Mouse (Mus musculus) hindbrain, embryonic 13.5 days (tissue): ENCODE results near the gene Ppp1r15b. TPM values are rescaled to one million over a fixed set of nuclear protein-coding genes. Genes with fewer than 3 reads are reported as not detected.
A peak's percentile ranks its signal among the peaks of the same experiment; 100 is the strongest.

Source experiments
- ATAC-seq: fragments of 200-750 bp; cut with Nextera tagmentation; 2 replicates; pipeline ENCODE4 v1.8.0; 2017; ENCODE audit warnings: moderate TSS enrichment; ENCODE audit not compliant: low FRiP score
- H3K27ac ChIP-seq: fragments of 300-500 bp; sonication (generic); 2 replicates; pipeline ENCODE4 v1.5.1; 2015; ENCODE audit warnings: inconsistent platforms, mild to moderate bottlenecking, moderate library complexity
- H3K27me3 ChIP-seq: fragments of 300-500 bp; sonication (generic); 2 replicates; pipeline ENCODE4 v1.6.1; 2015; ENCODE audit warnings: mild to moderate bottlenecking, inconsistent platforms
- H3K36me3 ChIP-seq: fragments of 300-500 bp; sonication (generic); 2 replicates; pipeline ENCODE4 v1.6.1; 2015; ENCODE audit warnings: mild to moderate bottlenecking, inconsistent platforms
- H3K4me1 ChIP-seq: fragments of 300-500 bp; sonication (generic); replicated peaks from 2 replicates; pipeline ENCODE4 v1.6.1; 2015; ENCODE audit warnings: inconsistent platforms
- H3K4me2 ChIP-seq: fragments of 300-500 bp; sonication (generic); 2 replicates; pipeline ENCODE4 v1.6.1; 2015; ENCODE audit warnings: inconsistent platforms, mild to moderate bottlenecking, moderate library complexity
- H3K4me3 ChIP-seq: fragments of 300-500 bp; sonication (generic); 2 replicates; pipeline ENCODE4 v1.5.1; 2015; ENCODE audit warnings: mild to moderate bottlenecking, inconsistent platforms
- H3K9ac ChIP-seq: fragments of 300-500 bp; sonication (generic); 2 replicates; pipeline ENCODE4 v1.6.1; 2015; ENCODE audit warnings: mild to moderate bottlenecking, inconsistent platforms
- H3K9me3 ChIP-seq: fragments of 300-500 bp; sonication (generic); 2 replicates; pipeline ENCODE4 v1.6.1; 2016; ENCODE audit warnings: inconsistent platforms
- WGBS: fragments of 180-500 bp; shearing (Covaris S2); methylation state at CpG from one replicate; pipeline ENCODE4 v1.1.7; 2015; 5-methylcytosine and 5-hydroxymethylcytosine counted together
- polyA plus RNA-seq: library from polyadenylated mRNA; unstranded; fragments of >200 nt; fragmentation: Nextera tagmentation; extraction: Ambion mirVana; gene quantifications from 2 replicates; pipeline ENCODE4 v1.2.1, GENCODE M21; 2015

Ppp1r15b gene
- polyA plus RNA-seq, 1 experiment from 2014 or later = 29.2 TPM

DNA sequence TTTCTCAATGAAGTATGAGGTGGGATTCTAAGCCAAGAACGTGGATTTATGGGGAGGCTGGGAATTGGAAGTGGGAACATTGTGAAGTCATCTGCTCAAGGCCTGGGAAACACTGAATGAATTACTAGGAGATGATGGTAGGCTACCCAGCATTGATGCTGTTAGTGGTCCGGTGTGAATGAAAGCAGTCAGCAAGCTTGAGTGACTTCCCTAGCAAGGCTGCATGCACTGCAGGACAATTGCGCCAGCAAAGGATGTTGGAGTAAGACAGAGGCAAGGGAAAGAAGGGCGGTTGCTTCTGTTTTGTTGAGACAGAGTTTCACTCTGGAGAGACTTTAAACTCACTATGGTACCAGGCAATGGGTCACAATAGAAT, 4.6 kb upstream of the Ppp1r15b start:
- H3K4me2 ChIP-seq = no peak overlapping the region
- peaks cover 8% of the 10 kb centered on the region for H3K4me1 ChIP-seq
- no peak overlapping the region for H3K9ac ChIP-seq
- WGBS = 55% methylated on average over 4 of the region's 4 CpGs
- H3K4me3 ChIP-seq = no peak overlapping the region
- no peak overlapping the region for H3K27ac ChIP-seq
- H3K9me3 ChIP-seq = no peaks in the 10 kb centered on the region
- no peaks in the 10 kb centered on the region for H3K27me3 ChIP-seq
- no peak for ATAC-seq
- H3K36me3 ChIP-seq = no peaks in the 10 kb centered on the region

GRCm38 (mm10) chr1:133127328-133127727, 3.6 kb upstream of the Ppp1r15b start:
- 72% methylated on average over 9 of the region's 9 CpGs for WGBS

GRCm38 (mm10) chr1:133129471-133130221, 1.3 kb upstream of the Ppp1r15b start:
- Histone ChIP-seq H3K4me1 (peaks cover 36% of the 10 kb centered on the region), H3K27me3 (no peaks in the 10 kb centered on the region), H3K4me3 (no peak overlapping the region), H3K27ac (peak overlapping the region; percentile 97), H3K4me2 (peak overlapping the region; percentile 11), H3K36me3 (no peaks in the 10 kb centered on the region), H3K9ac (peak overlapping the region; percentile 43; the same call in 1 of the 2 replicates), H3K9me3 (no peaks in the 10 kb centered on the region)
- ATAC-seq = no peak
- 15% methylated on average over 16 of the region's 16 CpGs for WGBS

More at GRCm38 (mm10) chr1:133127328-133127727, 3.6 kb upstream of the Ppp1r15b start:
- H3K27ac ChIP-seq = no peak overlapping the region
- no peak for ATAC-seq
- H3K9ac ChIP-seq = no peak overlapping the region
- H3K4me2 ChIP-seq = no peak overlapping the region
- no peaks in the 10 kb centered on the region for H3K27me3 ChIP-seq
- H3K4me3 ChIP-seq = no peak overlapping the region
- no peaks in the 10 kb centered on the region for H3K9me3 ChIP-seq
- H3K4me1 ChIP-seq = peaks cover 12% of the 10 kb centered on the region
- no peaks in the 10 kb centered on the region for H3K36me3 ChIP-seq

DNA sequence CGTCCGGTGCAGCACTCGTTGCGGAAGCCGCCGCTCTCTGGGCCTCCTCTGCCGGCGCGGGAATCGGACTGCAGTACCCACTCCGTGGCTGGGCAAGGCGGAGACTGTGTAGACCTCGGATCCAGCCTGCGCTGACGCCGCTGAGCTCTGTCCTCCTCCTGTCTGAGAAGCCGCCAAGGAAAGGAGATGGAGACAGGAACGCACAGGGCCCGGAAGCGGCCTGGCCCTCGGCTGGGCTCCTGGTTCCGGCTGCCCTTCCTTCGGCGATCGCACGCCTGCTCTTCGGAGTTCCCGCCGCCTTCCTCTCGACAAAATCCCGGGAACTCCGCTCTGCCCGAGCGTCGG, 590 bp downstream of the Ppp1r15b start:
- Histone ChIP-seq H3K4me2 (peak overlapping the region; percentile 100), H3K4me3 (peak overlapping the region; percentile 88), H3K27ac (peak overlapping the region; percentile 97), H3K4me1 (peaks cover 54% of the 10 kb centered on the region), H3K27me3 (no peaks in the 10 kb centered on the region), H3K9ac (peak overlapping the region; percentile 97), H3K9me3 (no peaks in the 10 kb centered on the region), H3K36me3 (peaks cover 1% of the 10 kb centered on the region; the same call in 1 of the 2 replicates)
- under 1% methylated on average over 35 of the region's 35 CpGs for WGBS
- ATAC-seq = no peak

- peaks cover 6% of the 10 kb centered on the region for H3K36me3 ChIP-seq
- peak overlapping the region; percentile 88 for H3K4me3 ChIP-seq
- no peaks in the 10 kb centered on the region for H3K27me3 ChIP-seq
- H3K9ac ChIP-seq = peak overlapping the region; percentile 97
- ATAC-seq = no peak
- H3K9me3 ChIP-seq = no peaks in the 10 kb centered on the region
- peak overlapping the region; percentile 100 for H3K4me2 ChIP-seq
- 0% methylated on average over 11 of the region's 11 CpGs for WGBS
- H3K27ac ChIP-seq = peak overlapping the region; percentile 97
- peaks cover 58% of the 10 kb centered on the region for H3K4me1 ChIP-seq
Observed at GRCm38 (mm10) chr1:133131936-133132335, 993 bp downstream of the Ppp1r15b start.

GRCm38 (mm10) chr1:133132388-133133326, 1.7 kb downstream of the Ppp1r15b start:
- Histone ChIP-seq H3K4me1 (peaks cover 58% of the 10 kb centered on the region), H3K27ac (peak overlapping the region; percentile 97; the same call in 1 of the 2 replicates), H3K9me3 (no peaks in the 10 kb centered on the region), H3K4me2 (peak overlapping the region; percentile 100), H3K27me3 (no peaks in the 10 kb centered on the region), H3K9ac (peak overlapping the region; percentile 97), H3K36me3 (peaks cover 13% of the 10 kb centered on the region), H3K4me3 (peak overlapping the region; percentile 88)
- 10% methylated on average over 26 of the region's 26 CpGs for WGBS
- ATAC-seq = no peak

GRCm38 (mm10) chr1:133133425-133133824, 2.5 kb downstream of the Ppp1r15b start:
- no peak for ATAC-seq
- Histone ChIP-seq H3K9me3 (no peaks in the 10 kb centered on the region), H3K4me2 (peak overlapping the region; percentile 100), H3K36me3 (peaks cover 20% of the 10 kb centered on the region), H3K27me3 (no peaks in the 10 kb centered on the region), H3K4me3 (peak overlapping the region; percentile 88), H3K27ac (no peak overlapping the region), H3K9ac (peak overlapping the region; percentile 97), H3K4me1 (peaks cover 58% of the 10 kb centered on the region)
- WGBS = 10% methylated on average over 2 of the region's 2 CpGs

GRCm38 (mm10) chr1:133134071-133134470, 3.1 kb downstream of the Ppp1r15b start:
- Histone ChIP-seq H3K4me1 (peaks cover 58% of the 10 kb centered on the region), H3K9me3 (no peaks in the 10 kb centered on the region), H3K36me3 (peaks cover 27% of the 10 kb centered on the region), H3K4me2 (peak overlapping the region; percentile 100), H3K9ac (peak overlapping the region; percentile 97), H3K4me3 (peak overlapping the region; percentile 88), H3K27ac (no peak overlapping the region), H3K27me3 (no peaks in the 10 kb centered on the region)
- WGBS = 18% methylated on average over 4 of the region's 4 CpGs
- no peak for ATAC-seq

DNA sequence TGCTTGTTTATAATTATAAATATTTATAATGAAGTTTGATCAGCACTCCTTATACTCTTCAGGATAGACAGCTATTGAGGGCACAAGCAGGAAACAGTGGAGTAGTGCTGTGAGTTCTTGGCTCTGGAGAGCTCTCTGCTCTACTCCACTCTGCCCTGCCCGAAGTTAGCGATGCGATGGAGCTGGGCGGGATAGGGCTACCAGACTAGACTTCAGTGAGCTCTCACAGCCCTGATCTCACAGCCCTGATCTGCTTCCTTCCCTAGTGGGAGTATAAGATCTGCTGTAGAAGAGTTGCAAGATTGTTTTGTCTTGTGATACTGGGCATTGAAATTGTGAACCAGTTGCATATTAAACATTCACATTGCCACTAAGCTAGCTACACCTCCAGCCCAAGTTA, 3.9 kb downstream of the Ppp1r15b start:
- H3K36me3 ChIP-seq = peaks cover 33% of the 10 kb centered on the region
- H3K9ac ChIP-seq = peak overlapping the region; percentile 97
- H3K9me3 ChIP-seq = no peaks in the 10 kb centered on the region
- 40% methylated on average over 4 of the region's 4 CpGs for WGBS
- no peak for ATAC-seq
- no peaks in the 10 kb centered on the region for H3K27me3 ChIP-seq
- no peak overlapping the region for H3K27ac ChIP-seq
- H3K4me3 ChIP-seq = peak overlapping the region; percentile 88
- H3K4me2 ChIP-seq = peak overlapping the region; percentile 100
- H3K4me1 ChIP-seq = peaks cover 54% of the 10 kb centered on the region

DNA sequence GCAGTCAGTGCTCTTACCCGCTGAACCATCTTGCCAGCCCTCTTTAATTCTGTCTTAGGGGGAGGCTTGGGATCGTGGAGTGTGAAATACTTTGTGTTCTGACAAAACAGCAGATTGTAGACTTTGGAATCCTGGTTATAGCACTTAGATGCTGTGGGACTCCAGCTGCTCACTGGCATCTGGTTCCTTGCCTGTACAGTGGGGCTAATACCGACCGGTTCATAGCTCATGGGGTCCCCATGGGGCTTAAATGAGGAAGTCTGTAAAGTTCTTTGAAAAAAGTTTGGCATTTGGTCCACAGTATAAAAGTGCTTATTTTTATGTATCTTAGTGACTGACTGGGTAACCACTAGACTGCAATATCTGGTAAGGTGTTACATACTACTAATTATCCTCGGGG, 4.9 kb downstream of the Ppp1r15b start:
- peak overlapping the region; percentile 88 for H3K4me3 ChIP-seq
- H3K27ac ChIP-seq = no peak overlapping the region
- peaks cover 42% of the 10 kb centered on the region for H3K36me3 ChIP-seq
- no peaks in the 10 kb centered on the region for H3K27me3 ChIP-seq
- H3K4me2 ChIP-seq = peak overlapping the region; percentile 100
- H3K9me3 ChIP-seq = no peaks in the 10 kb centered on the region
- peaks cover 49% of the 10 kb centered on the region for H3K4me1 ChIP-seq
- WGBS = 67% methylated on average over 5 of the region's 5 CpGs
- ATAC-seq = no peak
- peak overlapping the region; percentile 46 for H3K9ac ChIP-seq

- WGBS = 95% methylated on average over 1 of the region's 1 CpGs
- no peaks in the 10 kb centered on the region for H3K9me3 ChIP-seq
- H3K27ac ChIP-seq = no peak overlapping the region
- H3K4me2 ChIP-seq = no peak overlapping the region
- H3K9ac ChIP-seq = no peak overlapping the region
- H3K36me3 ChIP-seq = peaks cover 56% of the 10 kb centered on the region
- no peak for ATAC-seq
- H3K4me3 ChIP-seq = no peak overlapping the region
- H3K4me1 ChIP-seq = peaks cover 35% of the 10 kb centered on the region
- no peaks in the 10 kb centered on the region for H3K27me3 ChIP-seq
Observed at GRCm38 (mm10) chr1:133138401-133138800, 7.5 kb downstream of the Ppp1r15b start.
